Mouse (Mus musculus) right cerebral cortex, postnatal 36 days (tissue): ENCODE data around the gene Casd1.
A peak's percentile ranks its signal among the peaks of the same experiment; 100 is the strongest.

Experiments used
- DNase-seq, 2 experiments: peaks; one replicate each; pipeline ENCODE4 v3.0.0; 2022; ENCODE audit warnings: low spot score in 2 of 2, mixed read lengths in 1 of 2

The Casd1 gene

DNA sequence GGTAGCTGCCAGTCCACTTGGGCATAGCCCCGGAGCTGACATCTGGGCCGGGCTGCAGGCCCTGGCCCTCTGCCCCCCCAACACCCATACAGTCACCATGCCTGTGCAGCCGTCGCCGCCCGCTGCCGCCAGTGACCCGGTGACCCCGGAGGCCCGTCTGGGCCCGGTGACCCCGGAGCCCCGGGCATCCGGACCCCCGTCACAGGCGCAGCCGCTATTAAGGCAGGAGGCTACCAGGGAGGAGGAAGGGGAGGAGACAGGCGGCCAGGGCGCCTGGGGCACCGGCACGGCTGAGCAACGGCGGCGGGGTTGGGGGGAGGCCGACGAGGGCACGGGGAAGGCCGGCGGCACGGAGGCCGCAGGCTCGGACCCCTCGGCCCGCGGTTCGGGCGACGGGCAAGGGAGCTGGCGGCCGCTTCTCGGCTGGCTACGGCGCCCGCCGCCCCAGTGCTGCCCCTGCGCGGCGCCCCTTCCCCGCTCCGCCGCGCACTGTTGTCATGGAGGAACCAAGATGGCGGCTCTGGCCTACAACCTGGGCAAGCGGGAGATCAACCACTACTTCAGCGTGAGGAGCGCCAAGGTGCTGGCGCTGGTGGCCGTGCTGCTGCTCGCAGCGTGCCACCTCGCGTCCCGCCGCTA, at the start of gene Casd1:
Casd1 (plus strand) TSS at position 182 of the 639 bp plus-strand sequence.
- DNase-seq: no peak

GRCm38 (mm10) chr6:4555366-4555765, 45.3 kb upstream of the Casd1 start:
- DNase-seq: no peak

- no peak for DNase-seq
These were observed 43.6 kb upstream of the Casd1 start for GRCm38 (mm10) chr6:4557086-4557485.

- DNase-seq: peak; percentile 19 to 36
These were observed 43.0 kb upstream of the Casd1 start for GRCm38 (mm10) chr6:4557678-4558077.

DNA sequence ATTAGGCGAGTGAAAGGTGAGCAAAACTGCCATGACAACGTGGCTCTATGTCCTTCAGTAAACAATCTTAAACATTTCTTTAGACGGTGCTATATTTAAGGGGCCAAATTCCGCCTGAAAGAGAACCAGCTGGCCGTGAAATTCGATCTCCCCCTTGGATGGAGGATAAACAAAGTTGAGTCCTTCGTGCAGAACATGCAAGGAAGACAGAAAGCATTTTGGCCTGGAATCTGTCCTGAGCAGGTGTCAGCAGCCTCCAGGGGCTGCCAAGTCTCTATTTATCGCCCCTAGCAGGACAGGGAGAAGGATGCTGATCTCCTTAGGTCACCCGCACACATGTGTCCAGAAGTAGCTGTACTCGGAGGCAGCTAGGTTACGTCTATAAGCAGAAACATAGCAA, 39.5 kb upstream of the Casd1 start:
- no peak for DNase-seq

DNA sequence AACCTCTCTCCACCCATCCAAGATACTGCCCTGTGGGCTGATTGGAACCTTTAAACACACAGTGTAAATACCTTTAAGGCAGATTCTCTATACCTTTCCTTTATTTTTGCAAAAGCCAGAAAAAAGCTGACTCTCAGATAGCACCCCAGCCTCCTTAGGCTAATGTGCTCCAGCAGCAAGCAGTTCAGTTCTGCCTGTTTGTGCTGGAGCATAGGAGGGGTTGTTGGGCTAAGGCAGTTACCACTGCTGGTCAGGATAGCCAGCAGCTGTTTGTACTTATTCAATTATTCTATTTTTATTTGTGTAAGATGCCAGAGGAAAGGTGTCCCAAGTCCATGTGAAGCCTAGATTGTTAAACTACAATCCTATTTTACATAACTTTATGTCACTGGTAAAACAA, 39.0 kb upstream of the Casd1 start:
- DNase-seq: no peak

DNA sequence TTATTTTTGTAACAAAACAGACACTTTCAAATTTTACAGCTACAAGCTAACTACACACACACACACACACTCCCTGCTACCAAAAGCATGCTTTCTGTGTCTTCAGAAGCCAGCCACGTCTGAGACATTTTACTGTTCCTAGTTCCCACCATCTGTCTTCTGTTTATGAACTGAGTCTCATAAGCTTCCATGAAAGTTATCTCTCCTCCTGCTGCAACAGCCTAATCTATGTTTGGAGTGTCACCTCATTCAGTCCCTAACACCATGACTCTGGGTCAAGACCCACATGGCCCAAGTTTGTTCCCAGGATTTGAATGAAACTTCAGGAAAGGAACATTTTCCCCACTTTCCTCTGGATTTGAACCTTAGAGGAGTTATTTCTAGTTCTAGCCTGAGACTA, 38.2 kb upstream of the Casd1 start:
- no peak for DNase-seq

- DNase-seq: no peak
These were observed 37.2 kb upstream of the Casd1 start for GRCm38 (mm10) chr6:4563477-4563876.

GRCm38 (mm10) chr6:4570412-4570811, 30.2 kb upstream of the Casd1 start:
- no peak for DNase-seq

DNA sequence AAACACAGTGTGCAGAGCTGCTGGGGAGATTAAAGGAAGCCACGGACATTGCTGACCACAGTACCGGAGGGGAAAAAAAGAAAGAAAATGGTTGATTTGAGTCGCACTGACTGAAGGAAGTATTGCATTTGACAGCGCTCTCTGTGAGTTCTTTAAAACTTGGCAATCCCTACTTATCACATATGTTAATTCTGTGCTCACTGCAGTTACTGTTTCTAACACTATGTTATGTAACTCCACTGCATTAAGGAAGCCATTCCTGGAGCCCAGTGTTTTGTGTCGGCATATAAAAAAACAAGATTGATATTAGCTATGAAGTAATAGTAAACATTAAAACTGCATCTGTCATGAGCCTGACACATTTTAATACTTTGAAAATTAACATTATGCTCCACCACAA, 22.9 kb upstream of the Casd1 start:
- no peak for DNase-seq

DNA sequence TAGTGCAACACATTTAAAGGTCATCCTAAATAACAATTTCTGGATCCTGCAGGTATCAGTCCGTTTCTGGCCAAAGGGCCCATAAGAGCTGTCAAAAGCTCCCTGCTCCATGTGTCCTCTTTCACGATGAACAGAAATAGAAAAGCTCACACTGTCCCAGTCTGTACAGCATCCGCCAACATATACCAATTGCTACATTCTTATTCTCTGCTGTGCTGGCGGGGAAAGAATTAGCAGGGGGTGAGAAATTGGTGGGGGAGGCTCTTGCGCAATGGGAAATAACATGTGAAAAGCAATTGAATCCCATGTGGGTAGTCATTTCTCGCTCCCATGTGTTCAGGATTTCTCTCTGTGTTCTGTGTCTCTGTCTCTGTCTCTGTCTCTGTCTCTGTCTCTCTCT, 22.3 kb upstream of the Casd1 start:
- DNase-seq: no peak

GRCm38 (mm10) chr6:4579620-4580019, 21.0 kb upstream of the Casd1 start:
- no peak for DNase-seq

DNA sequence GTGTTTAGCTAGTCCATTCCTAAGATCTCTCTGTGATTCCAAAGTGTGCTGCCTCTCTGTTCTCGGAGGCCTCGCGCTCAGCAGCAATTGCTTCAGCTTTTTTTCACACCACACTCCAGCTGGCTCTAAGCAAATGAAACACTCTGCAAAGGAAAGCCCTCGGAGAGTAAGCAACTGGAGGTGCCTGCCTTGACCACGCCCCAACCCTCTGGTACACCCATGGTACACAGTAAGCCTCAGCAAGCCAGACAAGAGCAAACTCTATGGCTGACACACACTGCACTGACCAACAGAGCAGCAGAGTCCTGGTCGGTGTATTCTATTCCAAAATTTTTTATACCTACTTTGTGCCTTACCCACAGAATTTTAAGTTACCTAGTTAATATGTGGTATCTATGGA, 17.2 kb upstream of the Casd1 start:
- no peak for DNase-seq

DNA sequence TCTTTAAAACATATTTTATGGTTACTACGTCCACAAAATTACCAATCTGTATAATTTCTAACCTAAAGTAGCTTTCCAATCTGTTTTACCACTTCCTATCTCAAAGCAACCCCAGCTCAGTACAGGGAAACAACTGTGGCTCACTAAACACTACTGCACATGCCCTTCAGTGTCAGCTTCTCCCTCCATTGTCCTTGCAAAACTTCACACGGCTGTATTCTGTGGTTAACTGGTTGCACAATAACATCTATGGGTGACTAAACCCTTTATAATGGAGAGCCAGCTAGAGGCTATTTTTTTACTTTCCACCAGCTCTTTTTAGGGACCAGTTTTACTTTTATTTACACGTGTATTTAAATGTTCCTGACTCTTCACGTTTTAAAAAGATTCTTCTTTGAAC, 12.7 kb upstream of the Casd1 start:
- no peak for DNase-seq

- DNase-seq: no peak
These were observed 11.9 kb upstream of the Casd1 start for GRCm38 (mm10) chr6:4588722-4589121.

DNA sequence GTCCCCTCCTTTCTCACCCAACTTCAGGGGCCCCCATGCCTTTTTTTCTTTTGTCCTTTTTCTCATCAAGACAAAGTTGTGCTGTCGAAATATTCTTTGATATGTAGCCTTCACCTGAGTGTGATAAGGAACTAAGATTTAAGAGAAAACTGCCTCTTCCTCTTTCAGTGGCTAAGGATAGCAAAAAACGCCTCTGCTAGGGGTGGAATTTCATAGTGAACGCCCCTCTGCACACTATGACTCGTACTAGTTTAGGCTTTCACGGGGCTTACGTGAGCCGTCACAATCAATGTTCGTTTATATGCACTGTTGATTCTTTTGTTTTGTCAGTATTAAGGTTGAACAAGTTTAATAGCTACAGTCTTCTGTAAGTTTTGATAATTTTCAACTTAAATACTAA, 10.6 kb upstream of the Casd1 start:
- DNase-seq: no peak

- DNase-seq: no peak
These were observed 2.9 kb upstream of the Casd1 start for GRCm38 (mm10) chr6:4597711-4598110.

GRCm38 (mm10) chr6:4600085-4600657, 468 bp upstream of the Casd1 start:
- no peak for DNase-seq

GRCm38 (mm10) chr6:4601297-4601931, 775 bp downstream of the Casd1 start:
- no peak for DNase-seq

GRCm38 (mm10) chr6:4602012-4602411, 1.4 kb downstream of the Casd1 start:
- DNase-seq: no peak

DNA sequence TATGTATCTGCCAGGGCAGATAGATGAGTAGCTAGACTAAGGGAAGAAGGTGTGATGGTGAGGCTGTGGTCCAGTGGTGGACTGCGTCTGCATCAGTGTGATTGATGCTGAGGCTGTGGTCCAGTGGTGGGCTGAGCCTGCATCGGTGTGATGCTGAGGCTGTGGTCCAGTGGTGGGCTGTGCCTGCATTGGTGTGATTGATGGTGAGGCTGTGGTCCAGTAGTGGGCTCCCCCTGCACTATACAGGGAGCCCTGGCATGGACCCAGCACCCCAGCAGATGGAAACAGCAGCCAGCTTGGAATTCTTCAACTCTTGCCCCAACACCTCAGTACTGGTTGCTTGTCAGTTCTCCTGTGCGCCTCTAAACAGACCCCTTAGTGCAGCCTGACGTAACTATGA, 5.8 kb downstream of the Casd1 start:
- DNase-seq: no peak

GRCm38 (mm10) chr6:4610216-4610896, 9.7 kb downstream of the Casd1 start:
- DNase-seq: no peak

DNA sequence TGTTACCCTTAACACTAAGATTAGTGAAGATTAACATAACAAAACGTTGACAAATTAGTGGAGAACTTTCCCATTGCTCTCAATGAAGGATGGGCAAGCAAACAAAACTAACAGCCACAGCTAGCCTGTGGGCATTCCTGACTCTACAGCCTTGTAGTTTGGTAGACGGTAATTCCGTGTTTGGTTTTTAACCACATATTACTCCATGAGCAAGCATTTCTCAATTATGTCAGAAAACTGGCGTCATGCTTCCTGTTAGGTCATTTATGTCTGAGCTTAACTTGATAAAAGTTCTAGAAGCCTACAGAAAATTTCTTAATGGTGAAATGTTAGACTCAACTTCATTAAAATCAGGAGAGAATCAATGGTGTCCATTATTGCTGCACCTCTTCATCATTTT, 11.2 kb downstream of the Casd1 start:
- DNase-seq: no peak
